Mouse (Mus musculus): ENCODE results near the gene Reep6. TPM values are rescaled to one million over a fixed set of nuclear protein-coding genes. Genes with fewer than 3 reads are reported as not detected.
"Not testable (repeated sequence)": the region's sequence is repeated elsewhere in the genome, so short reads cannot be mapped to it uniquely, and the experiment has no call there.

The Reep6 gene
- polyA plus RNA-seq, 1 experiment: 25.1 TPM

DNA sequence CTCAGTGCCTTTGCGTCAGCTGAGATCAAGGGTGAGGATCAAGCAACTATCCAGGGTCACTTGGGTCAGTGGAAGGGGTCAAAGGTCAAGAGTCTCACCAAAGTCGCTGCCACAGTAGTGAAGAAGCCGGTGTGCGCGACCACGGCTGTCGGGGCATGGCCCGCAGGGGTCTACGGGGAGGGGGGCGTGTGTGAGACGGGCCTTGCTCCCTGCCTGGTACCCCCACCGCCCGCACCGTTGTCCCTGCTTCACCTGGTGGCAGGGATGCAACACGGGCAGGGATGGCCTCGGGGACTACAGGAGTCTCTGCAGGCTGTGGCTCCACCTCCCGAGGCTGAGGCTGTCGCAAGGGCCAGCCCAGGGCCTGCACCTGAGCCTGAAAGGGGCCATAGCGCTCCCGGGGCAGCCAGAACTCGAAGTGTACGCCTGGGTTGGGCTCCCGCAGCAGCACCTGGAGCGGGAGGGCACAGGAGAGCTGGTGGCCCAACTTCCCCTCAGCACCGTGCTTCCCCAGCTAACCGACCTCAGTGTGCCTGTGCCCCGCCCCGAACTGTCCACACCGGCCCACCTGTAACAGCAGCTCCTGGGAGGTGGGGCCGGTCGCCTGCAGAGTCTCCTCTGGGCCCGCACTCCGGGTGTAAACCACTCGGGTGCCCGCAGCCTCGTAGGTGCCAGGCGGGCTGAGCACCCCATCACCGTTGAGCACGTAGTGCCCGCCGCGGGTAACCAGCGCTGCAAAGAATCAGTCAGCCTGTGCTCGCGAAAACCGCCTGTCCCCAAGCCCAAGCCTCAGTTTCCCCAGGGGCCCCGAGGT lies 11.9 kb downstream of the Reep6 start:
- Histone ChIP-seq H3K36me3 (ENCODE audit: control insufficient read depth, insufficient read depth, low read length) (no peaks in the 10 kb centered on the region), H3K4me3 (ENCODE audit: insufficient read depth, low read depth, low read length) (no peak overlapping the region), H3K4me1 (ENCODE audit: control insufficient read depth, insufficient read depth, low read length) (peaks cover 11% of the 10 kb centered on the region), H3K27me3 (replicated peaks; ENCODE audit: control insufficient read depth, insufficient read depth, low read length) (no peaks in the 10 kb centered on the region), H3K27ac (ENCODE audit: insufficient read depth, low read depth, low read length) (no peak overlapping the region)
- no peak for TF ChIP-seq CTCF (conservative IDR thresholded peaks at IDR 0.05; ENCODE audit: insufficient read depth, insufficient read length, low read depth, low read length)
- no peak for TF ChIP-seq POLR2A (IDR thresholded peaks at IDR 0.05; ENCODE audit: low read depth, low read length)
- WGBS: 11% methylated on average over 47 of the region's 47 CpGs
- DNase-seq: no peak

DNA sequence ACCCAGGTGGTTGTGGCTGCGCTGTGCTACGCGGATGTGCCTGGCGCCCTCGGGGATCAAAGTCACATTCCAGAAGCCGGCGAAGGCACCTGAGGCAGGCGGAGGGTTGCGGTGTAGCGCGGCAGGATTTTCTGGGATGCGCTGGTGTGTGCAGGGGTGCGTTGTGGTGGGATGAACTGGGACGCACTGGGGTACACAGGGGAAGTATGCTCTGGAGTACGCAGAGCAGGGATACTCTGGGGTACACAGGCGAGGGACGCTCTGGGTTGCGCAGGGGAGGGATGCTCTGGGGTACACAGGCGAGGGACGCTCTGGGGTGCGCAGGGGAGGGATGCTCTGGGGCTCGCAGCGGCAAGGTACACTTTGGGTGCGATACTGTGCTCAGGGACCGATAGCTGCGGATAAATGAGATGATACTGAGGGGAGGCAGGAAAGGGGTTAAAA lies 12.6 kb downstream of the Reep6 start:
- H3K4me3 ChIP-seq (ENCODE audit: insufficient read depth, low read depth, low read length): no peak overlapping the region
- no peaks in the 10 kb centered on the region for H3K27me3 ChIP-seq (replicated peaks; ENCODE audit: control insufficient read depth, insufficient read depth, low read length)
- no peak for DNase-seq

DNA sequence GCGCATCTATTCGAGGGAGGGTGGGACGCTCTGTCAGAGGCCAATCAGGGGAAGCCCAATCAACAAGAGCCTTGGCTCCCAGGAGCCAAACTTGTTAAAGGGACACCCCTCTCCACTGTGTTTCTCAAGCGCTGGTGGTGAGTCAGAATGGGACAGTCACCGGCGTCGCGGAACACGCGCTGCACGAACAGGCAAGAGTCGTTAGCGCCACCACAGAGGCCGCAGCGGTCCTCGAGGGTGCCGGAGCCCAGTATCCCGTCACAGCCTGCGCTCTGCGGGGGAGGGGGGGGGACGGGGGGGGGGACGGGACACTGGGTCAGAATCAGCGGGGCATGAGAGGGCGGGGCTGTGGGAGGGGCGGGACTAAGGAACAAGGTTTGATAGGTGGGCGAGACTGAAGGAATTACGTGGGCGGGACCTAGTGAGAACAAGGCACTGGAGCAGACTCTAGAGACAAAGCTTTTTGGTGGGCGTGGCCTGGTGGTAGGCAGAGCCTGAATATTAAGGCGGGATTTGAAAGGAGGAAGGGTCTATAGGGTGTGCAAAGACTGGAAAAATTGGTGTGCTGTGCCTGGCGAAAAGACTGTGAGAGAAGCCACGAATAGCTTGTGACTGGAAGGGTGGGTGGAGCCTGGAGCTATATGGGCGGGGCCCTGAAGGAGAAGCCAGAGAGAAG lies 13.1 kb downstream of the Reep6 start:
- H3K4me3 ChIP-seq (ENCODE audit: insufficient read depth, low read depth, low read length): no peak overlapping the region
- H3K27ac ChIP-seq (ENCODE audit: insufficient read depth, low read depth, low read length): no peak overlapping the region
- 2% methylated on average over 31 of the region's 33 CpGs for WGBS
- TF ChIP-seq CTCF (conservative IDR thresholded peaks at IDR 0.05; ENCODE audit: insufficient read depth, insufficient read length, low read depth, low read length) (no peak), POLR2A (IDR thresholded peaks at IDR 0.05; ENCODE audit: low read depth, low read length) (no peak)
- peaks cover 11% of the 10 kb centered on the region for H3K4me1 ChIP-seq (ENCODE audit: control insufficient read depth, insufficient read depth, low read length)
- H3K27me3 ChIP-seq (replicated peaks; ENCODE audit: control insufficient read depth, insufficient read depth, low read length): no peaks in the 10 kb centered on the region
- DNase-seq: peak; percentile 67
- H3K36me3 ChIP-seq (ENCODE audit: control insufficient read depth, insufficient read depth, low read length): no peaks in the 10 kb centered on the region

More for the DNA sequence above, 12.6 kb downstream of the Reep6 start:
- Histone ChIP-seq H3K36me3 (ENCODE audit: control insufficient read depth, insufficient read depth, low read length) (no peaks in the 10 kb centered on the region), H3K27ac (ENCODE audit: insufficient read depth, low read depth, low read length) (no peak overlapping the region), H3K4me1 (ENCODE audit: control insufficient read depth, insufficient read depth, low read length) (peaks cover 11% of the 10 kb centered on the region)
- TF ChIP-seq POLR2A (IDR thresholded peaks at IDR 0.05; ENCODE audit: low read depth, low read length): no peak
- TF ChIP-seq CTCF (conservative IDR thresholded peaks at IDR 0.05; ENCODE audit: insufficient read depth, insufficient read length, low read depth, low read length): no peak
- 4% methylated on average over 26 of the region's 26 CpGs for WGBS

DNA sequence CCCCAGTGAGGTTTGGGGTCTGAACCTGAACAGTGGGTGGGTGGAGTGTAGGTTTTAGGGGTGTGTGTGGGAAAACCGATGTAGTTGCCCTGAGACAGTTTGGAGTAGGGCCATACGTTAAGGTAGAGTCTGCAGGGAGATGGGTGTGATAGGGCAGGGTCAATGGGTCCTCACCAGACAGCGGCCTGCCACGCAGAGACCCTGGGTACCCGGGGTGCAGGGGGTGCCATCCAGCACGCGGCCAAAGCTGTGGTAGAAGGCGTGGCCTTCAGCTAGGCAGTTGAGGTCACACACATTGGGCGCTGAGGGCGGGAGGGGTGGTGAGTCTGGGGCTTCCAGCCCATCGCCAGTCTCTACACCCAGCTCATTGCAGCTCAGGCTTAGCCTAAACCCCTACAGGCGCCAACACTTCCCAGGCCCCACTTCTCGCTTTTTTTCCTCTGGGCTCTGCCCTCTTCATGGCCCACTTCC lies 13.7 kb downstream of the Reep6 start:
- no peaks in the 10 kb centered on the region for H3K27me3 ChIP-seq (replicated peaks; ENCODE audit: control insufficient read depth, insufficient read depth, low read length)
- no peak for TF ChIP-seq CTCF (conservative IDR thresholded peaks at IDR 0.05; ENCODE audit: insufficient read depth, insufficient read length, low read depth, low read length)
- no peak for TF ChIP-seq POLR2A (IDR thresholded peaks at IDR 0.05; ENCODE audit: low read depth, low read length)
- H3K36me3 ChIP-seq (ENCODE audit: control insufficient read depth, insufficient read depth, low read length): no peaks in the 10 kb centered on the region
- peaks cover 11% of the 10 kb centered on the region for H3K4me1 ChIP-seq (ENCODE audit: control insufficient read depth, insufficient read depth, low read length)
- DNase-seq: no peak
- no peak overlapping the region for H3K27ac ChIP-seq (ENCODE audit: insufficient read depth, low read depth, low read length)
- 35% methylated on average over 13 of the region's 13 CpGs for WGBS
- H3K4me3 ChIP-seq (ENCODE audit: insufficient read depth, low read depth, low read length): no peak overlapping the region

DNA sequence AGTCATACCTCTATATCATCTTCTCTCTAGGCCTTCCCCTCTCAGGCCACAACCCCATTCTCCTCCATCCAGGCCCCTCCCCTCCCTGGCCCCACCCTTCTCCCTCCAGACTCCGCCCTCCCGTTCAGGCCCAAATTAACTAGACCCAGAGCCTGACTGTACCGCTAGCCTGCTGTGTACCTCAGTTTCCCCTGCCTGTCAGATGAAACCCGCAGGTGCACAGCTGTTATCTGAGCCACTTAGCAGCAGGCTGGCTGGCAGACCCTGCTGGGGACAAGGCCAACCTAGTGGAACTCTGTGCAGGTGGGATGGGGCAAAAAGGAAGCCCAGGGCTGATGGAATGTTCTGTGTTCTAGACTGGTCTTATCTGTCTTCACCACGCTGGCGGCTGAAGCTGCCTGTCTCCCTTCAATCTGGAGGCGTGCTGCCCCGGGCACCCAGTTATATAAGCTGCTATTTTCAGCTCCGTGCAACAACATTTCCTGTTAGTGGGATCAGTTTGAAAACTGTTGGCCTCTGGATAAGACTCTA lies 14.4 kb downstream of the Reep6 start:
- TF ChIP-seq POLR2A (IDR thresholded peaks at IDR 0.05; ENCODE audit: low read depth, low read length): no peak
- no peak for TF ChIP-seq CTCF (conservative IDR thresholded peaks at IDR 0.05; ENCODE audit: insufficient read depth, insufficient read length, low read depth, low read length)
- Histone ChIP-seq H3K4me3 (ENCODE audit: insufficient read depth, low read depth, low read length) (no peak overlapping the region), H3K27ac (ENCODE audit: insufficient read depth, low read depth, low read length) (peak overlapping the region; percentile 21), H3K27me3 (replicated peaks; ENCODE audit: control insufficient read depth, insufficient read depth, low read length) (no peaks in the 10 kb centered on the region), H3K4me1 (ENCODE audit: control insufficient read depth, insufficient read depth, low read length) (peaks cover 11% of the 10 kb centered on the region), H3K36me3 (ENCODE audit: control insufficient read depth, insufficient read depth, low read length) (no peaks in the 10 kb centered on the region)
- 32% methylated on average over 9 of the region's 9 CpGs for WGBS
- no peak for DNase-seq

DNA sequence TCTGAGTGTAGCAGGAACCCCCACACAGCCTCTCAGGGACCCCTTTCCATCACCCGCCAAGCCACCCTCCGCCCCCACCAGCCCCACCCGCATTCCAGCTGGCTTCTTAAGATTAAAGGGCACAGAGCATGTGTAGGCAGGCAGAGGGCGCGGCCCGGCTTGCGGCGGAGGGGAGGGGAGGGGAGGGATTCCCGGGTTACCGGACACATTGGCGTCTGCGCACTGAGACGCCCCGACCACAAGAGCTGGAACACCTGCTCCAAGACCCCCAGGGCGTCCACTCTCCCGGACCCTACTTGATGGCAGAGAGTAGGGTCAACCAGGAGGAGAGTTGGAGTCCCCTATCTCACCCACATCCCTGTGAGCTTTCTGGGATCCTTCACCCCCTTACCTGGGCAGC lies 15.4 kb downstream of the Reep6 start:
- Histone ChIP-seq H3K4me3 (ENCODE audit: insufficient read depth, low read depth, low read length) (no peak overlapping the region), H3K4me1 (ENCODE audit: control insufficient read depth, insufficient read depth, low read length) (peaks cover 11% of the 10 kb centered on the region), H3K36me3 (ENCODE audit: control insufficient read depth, insufficient read depth, low read length) (no peaks in the 10 kb centered on the region), H3K27me3 (replicated peaks; ENCODE audit: control insufficient read depth, insufficient read depth, low read length) (no peaks in the 10 kb centered on the region), H3K27ac (ENCODE audit: insufficient read depth, low read depth, low read length) (no peak overlapping the region)
- no peak for TF ChIP-seq CTCF (conservative IDR thresholded peaks at IDR 0.05; ENCODE audit: insufficient read depth, insufficient read length, low read depth, low read length)
- TF ChIP-seq POLR2A (IDR thresholded peaks at IDR 0.05; ENCODE audit: low read depth, low read length): no peak
- 9% methylated on average over 16 of the region's 16 CpGs for WGBS
- no peak for DNase-seq

- not testable (repeated sequence) for H3K27ac ChIP-seq (ENCODE audit: insufficient read depth, low read depth, low read length); H3K4me3 ChIP-seq (ENCODE audit: insufficient read depth, low read depth, low read length); H3K36me3 ChIP-seq (ENCODE audit: control insufficient read depth, insufficient read depth, low read length); H3K27me3 ChIP-seq (replicated peaks; ENCODE audit: control insufficient read depth, insufficient read depth, low read length); DNase-seq
- peaks cover 11% of the 10 kb centered on the region for H3K4me1 ChIP-seq (ENCODE audit: control insufficient read depth, insufficient read depth, low read length)
- WGBS: 82% methylated on average over 6 of the region's 6 CpGs
Measured at GRCm38 (mm10) chr10:80345929-80346328, 16.2 kb downstream of the Reep6 start.
